Mouse (Mus musculus) heart, postnatal 14 days (tissue): ENCODE data around the gene Qprt. TPM values are rescaled to one million over a fixed set of nuclear protein-coding genes. Genes with fewer than 3 reads are reported as not detected.

ENCODE experiments used
- DNase-seq, 2 experiments: peaks; one replicate each; pipeline ENCODE4 v3.0.0; 2021 to 2022
- intact Hi-C: fragments of 180-260 bp; cut with DNase I; formaldehyde crosslinking; loops from one replicate; pipeline ENCODE4 v1.15.1; 2025
- long read RNA-seq, 2 experiments: library from polyadenylated mRNA; stranded (forward); transcript quantifications; one replicate each; pipeline ENCODE4 v2.0.0; 2021
- total RNA-seq, 2 experiments: library from RNA; stranded (reverse); gene quantifications; 2 replicates each; pipeline ENCODE4 v1.2.3; 2021

The Qprt gene
- not detected for total RNA-seq
- long read RNA-seq, experiment 1: 0 reads
- long read RNA-seq, experiment 2: 0 reads

DNA sequence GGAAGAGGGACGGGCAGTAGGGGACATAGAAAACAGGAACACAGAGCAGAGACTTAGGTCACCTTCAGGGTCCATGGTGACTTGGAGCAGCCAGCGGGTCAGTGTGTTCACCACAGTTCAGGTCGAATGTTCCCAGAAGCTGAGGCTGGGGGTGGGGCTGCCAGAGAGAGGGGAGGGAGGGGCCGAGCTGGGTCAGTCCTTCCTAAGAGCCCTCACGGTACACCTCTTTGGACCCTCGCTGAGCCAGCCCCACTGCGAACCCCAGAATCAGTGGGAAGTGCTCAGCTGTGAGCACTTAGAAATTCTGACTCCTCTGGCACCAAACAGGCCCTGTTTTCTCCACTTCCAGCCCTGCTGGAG, at the start of gene Qprt:
Gene Qprt, minus strand, starts transcription at position 316 of the 360 bp plus-strand sequence.
- intact Hi-C loops: no loop called here
- no peak for DNase-seq

DNA sequence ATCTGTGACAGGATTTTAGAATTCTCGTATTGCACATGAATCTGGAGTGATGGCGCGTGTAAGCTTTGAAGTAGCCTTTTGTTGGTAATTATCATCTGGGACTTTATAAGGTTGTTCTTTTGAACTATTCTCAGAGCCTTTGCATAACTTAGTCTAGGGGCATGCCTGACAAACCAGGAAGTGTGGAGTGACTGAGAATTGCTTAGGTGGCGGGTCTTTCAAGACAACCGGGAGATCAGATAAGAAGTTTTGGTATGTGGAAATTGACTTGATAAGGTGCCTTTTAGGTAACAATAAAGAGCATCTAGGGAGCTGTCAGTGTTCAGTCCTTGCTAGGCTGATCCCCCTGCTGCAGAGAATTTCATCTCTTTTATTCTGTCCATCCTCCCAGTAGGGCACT, 44.5 kb upstream of the Qprt start:
- no peak for DNase-seq
- intact Hi-C loops: no loop called here

DNA sequence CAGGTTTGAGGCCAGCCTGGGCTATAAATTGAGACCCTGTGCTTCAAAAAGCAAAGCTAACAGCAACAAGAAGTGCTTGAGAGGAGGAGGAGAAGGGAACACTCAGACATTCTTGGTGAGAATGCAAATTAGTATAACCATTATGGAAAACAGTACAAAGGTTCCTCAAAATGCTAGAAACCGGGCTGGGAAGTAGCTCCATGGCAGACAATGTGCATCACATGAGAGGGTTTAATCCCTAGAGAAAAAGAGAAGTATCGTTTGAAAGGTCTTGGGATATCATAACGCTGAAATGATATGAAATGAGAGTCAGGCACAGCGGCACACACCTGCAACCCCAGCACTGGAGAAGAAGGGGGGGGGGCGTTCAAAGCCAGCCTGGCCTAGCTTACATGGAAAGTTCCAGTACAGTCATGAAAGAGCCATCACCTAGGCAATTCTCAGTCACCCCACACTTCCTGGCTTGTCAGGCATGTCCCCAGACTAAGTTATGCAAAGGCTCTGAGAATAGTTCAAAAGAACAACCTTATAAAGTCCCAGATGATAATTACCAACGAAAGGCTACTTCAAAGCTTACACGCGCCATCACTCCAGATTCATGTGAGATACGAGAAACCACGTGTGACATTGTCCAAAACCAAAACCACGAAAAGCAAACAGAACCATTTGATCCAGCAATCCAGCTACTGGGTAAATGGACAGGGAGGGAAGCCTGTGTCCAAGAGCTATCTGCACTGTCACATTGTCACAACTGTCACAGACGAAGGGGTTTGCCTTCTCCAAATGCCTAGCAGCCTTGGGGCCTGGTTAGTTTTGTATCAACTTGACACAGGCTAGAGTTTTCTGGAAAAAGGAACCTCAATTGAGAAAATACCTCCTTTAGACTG, 43.8 kb upstream of the Qprt start:
- intact Hi-C loops: no loop called here
- DNase-seq: no peak

DNA sequence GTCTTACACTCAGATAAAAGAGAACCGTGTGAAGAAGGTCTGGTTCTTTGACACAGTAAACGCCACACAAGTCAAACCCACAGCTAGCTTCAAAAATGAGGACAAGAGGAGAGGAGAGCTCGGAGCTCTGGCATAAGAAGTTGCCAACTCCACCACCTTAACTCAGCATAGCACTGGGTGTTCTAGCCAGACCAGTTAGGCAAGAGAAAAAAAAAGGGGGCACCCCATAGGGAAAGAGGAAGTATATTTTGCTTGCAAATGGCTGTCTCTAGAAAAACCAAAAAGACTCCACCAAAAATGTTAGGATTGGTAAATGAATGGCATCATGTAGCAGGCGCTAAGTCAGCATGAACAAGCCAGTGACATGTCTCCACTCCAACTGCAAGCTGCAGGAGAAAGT, 42.0 kb upstream of the Qprt start:
- DNase-seq: no peak
- intact Hi-C loops: no loop called here

DNA sequence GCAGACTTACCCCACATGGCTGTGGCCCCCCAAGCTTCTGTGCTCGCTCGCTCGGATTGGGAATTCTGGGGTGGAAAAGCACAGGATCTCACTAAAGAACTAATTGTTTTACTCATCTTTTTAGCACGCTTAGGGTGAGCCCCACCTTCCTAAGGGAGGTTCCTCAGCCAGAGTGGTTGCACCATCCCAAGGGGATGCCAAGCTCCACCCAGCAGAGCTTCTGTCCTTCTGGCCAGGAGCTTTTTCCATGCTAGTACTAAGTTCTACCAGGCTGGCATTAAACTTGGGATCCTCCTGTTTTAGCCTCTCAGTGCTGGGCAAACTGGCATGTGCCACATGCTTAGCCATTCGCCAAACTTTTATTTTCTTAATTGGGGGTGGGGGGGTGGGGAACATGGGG, 40.5 kb upstream of the Qprt start:
- intact Hi-C loops: no loop called here

DNA sequence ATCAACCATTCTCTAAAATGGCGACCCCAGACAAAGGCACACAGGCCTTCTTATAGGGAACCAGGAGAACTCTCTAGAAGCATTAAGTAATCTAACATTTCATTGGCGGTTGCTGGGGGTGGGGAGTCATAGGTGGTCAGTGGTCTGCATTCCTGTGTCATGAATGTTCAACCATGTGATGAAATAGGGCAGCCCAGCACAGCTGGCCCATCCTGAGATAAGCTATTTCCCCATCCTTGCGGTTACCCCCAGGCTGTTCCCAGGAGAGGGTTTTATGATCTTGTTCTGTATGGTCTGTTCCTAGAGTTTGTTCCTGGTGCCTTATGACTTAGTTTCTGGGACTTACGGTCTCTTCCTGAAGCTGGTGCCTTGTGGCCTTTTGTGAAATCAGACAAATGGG, 35.5 kb upstream of the Qprt start:
- intact Hi-C loops: no loop called here
- DNase-seq: no peak

More for the DNA sequence above, 40.5 kb upstream of the Qprt start:
- DNase-seq: no peak

DNA sequence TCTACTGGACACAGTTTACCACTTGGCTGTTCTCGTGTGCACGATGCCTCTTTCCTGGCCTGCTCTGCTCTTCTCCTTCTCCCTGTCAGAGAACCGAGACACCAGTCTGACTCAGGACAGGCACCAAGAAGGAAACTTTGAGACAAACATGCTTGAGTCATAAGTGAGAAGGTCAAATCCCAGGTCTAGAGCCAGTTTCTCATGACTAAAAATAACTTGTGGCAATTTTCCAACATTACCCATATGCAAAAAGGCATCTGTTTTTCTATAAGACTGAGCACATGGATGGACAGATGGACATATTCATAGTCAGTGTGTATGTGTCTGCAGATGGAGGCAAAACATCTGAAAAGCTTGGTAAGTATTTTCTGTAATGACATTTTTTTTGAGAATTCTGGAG, 31.5 kb upstream of the Qprt start:
- no peak for DNase-seq
- intact Hi-C loops: no loop called here

DNA sequence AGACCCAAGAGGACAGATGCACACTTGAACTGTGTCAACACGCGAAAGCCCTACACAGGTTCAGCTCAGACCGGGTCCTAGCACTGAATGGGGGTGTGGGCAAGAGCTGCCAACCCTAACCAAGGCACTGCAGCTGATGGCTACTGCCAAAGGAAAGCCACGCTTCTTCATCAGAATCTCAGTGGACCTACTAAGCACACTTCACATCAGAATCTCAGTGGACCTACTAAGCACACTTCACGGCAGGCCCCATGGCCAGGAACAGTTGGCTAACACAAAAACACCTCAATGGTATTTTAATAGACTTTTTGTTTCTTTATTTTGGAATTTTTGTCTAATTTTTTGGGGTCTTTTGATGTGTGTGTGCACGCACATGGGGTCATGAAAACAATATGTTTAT, 30.4 kb upstream of the Qprt start:
- DNase-seq: no peak
- intact Hi-C loops: no loop called here

DNA sequence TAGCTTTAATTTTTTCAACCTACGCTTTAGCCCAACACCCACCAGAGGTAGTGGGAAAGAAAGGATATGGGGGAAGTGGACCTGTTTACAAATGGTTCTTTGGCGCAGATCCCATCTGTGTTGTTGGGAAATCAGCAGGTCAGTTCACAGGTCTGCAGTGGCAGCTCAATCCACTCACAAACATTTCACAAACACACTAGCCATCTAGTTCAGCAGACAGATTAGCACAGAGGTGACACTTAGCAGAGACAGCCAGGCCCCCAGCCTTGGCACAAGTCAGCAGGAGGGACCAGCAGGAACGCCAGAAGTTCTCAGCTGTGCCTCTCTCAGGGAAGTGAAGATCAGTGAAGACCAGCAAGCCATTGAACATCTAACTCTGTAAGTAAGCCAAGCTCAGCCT, 25.9 kb upstream of the Qprt start:
- intact Hi-C loops: no loop called here

DNA sequence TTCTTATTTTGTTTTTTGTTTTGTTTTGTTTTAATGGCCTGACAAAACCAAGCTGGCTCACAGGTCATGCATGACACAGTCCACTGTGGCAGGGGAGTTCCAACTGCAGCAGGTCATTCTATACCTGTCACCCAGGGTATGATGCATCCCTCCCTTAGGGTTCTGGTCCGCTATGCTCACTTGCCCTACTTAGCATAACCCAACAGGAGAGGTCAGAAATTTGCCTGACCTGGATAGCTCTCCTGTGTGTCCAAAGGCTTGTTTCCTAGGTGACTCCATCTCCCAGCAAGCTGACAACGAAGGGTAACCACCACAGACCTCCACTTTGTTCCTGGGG, 24.2 kb upstream of the Qprt start:
- intact Hi-C loops: no loop called here

More for the DNA sequence above, 25.9 kb upstream of the Qprt start:
- DNase-seq: no peak

DNA sequence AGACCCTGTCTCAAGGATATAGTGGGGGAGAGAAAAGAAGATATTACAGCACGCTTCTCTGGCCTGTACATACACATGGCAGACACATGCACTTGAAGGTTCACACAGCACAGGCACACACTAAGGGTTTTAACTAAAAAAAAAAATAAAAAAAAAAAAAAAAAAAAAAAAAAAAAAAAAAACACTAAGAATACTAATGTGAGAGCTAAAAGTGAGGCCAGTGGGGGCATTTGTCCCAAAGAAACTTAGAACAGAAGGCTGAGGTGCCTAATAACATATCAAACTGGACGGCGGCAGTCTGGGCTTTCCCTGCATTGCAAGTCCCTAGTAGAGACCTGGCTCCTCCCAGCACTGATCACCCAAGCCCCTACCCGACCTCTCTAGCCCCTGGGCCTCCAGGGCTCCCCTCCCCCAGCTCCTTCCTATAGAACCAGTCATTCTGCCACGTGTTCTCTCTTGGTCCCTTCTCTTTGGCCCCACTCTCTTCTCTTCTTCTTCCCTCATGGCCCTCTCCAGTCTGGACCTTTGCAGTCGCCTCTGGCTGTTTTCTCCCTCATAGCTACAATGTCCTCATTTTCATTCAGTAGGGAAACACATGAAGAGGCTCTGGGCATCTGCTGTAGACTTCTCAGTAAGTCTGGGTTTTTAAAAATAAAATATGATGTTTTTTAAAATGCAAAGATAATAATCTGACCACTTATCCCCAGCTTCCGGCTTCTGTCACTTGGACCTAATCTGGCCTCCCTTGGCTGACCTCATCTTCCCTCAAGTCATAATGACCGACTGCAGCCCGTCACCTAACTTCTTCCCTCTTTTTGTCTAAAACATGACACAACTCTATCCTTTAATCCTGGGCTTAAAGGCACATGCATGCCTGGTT, 23.6 kb upstream of the Qprt start:
- DNase-seq: no peak
- intact Hi-C loops: no loop called here

More for the DNA sequence above, 24.2 kb upstream of the Qprt start:
- no peak for DNase-seq

DNA sequence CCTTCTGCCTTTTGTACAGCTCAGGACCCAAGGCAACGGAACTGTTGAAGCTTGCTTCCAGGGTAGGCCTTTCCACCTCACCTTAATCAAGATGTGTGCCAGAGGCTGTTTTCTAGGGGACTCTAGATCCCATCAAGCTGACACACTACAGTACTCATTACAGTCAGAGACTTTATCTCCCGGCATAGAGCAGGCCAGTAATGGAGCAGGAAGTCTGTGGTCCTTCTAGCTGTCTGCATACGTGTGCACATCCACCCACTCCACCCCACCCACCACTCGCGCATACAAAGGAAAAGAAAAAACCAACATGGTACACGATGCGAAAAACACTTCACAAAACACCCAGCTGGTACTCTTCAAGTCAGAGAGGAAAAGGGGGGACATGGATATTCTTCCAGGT, 22.4 kb upstream of the Qprt start:
- intact Hi-C loops: no loop called here
- DNase-seq: no peak

DNA sequence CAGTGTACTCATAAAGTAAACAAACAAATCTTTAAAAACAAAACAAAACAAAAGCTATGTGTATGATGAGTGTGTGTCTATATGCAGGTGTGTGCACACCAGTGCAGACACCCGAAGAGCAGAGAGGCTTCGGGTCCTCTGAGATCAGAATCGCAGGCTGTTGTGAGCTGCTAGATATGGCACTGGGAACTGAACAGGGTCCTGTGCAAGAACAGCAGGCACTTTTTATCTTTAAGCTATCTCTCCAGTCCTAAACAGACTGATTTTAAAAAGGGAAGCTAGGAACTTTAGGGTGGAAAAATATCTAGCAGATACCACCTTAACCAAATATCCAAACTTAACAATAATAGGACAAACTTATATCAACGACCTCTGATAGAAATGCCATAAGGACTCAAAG, 20.6 kb upstream of the Qprt start:
- intact Hi-C loops: no loop called here

DNA sequence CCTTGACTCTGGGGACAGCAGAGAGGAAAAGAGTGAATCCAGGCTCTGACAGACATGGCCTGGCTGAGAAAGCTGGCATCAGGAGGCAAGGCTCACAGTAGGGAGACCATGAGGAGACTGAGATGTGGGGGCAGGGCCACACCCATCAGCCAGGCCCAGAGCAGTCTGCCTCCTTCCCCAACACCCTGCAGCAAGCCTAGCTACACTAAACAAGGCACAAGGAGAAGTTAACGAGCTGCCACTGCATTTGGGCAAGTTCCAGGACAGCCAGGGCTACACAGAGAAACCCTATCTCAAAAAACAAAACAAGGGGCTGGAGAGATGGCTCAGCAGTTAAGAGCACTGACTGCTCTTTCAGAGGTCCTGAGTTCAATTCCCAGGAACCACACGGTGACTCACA, 20.2 kb upstream of the Qprt start:
- no peak for DNase-seq
- intact Hi-C loops: no loop called here

More for the DNA sequence above, 20.6 kb upstream of the Qprt start:
- DNase-seq: no peak

DNA sequence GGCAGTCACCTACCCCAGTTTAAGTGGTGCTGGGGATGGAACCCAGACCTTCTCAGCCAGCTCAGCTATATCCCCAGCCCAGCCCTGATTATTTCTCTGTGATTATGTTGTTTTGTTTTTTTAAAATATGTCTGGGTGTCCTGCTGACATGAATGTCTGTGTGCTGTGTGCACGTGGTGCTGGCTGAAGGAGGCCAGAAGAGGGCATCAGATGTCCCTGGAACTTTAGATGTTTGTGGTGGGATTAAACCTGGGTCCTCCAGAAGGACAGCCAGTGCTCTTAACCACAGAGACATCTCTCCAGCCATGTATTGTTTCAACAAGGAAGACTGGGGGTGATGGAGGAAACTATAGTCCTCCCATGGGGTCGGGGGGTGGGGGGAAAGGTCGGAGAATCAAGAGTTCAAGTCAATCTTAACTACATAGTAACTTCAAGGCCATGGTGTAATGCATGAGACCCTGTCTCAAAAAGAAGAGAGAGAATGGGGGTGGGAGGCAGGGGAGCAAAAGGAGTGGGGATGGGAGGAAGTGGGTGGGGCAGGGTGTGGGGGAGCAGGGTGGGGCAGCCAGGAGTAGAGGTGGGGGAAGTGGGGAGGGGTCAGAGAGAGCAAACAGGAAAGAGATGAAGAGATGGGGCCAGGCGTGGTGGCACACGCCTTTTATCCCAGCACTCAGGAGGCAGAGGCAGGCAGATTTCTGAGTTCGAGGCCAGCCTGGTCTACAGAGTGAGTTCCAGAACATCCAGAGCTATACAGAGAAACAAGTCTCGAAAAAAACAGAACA, 18.8 kb upstream of the Qprt start:
- DNase-seq: no peak
- intact Hi-C loops: no loop called here

DNA sequence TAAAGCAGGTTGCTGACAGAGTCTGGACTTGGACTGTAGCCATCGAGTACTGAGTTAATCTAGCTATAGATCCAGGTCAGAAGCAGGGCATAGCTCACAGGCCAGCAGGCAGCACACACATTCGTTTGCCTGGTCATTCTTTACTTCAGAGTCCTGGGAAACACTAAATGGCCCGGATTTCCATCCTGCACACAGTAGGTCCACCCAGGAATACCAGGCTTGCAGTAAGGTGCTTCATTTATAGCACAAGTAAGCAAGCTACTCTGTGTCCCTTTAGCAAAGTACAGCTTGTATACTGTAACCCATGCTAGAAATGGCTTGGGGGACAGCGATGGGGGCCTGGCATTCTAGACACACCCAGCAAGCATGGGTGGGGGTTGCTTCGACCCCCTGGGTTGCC, 17.5 kb upstream of the Qprt start:
- DNase-seq: no peak
- intact Hi-C loops: loop anchor here (5.0 kb wide), 1 partner anchor 48 kb away; no protein-coding TSS in a partner anchor

DNA sequence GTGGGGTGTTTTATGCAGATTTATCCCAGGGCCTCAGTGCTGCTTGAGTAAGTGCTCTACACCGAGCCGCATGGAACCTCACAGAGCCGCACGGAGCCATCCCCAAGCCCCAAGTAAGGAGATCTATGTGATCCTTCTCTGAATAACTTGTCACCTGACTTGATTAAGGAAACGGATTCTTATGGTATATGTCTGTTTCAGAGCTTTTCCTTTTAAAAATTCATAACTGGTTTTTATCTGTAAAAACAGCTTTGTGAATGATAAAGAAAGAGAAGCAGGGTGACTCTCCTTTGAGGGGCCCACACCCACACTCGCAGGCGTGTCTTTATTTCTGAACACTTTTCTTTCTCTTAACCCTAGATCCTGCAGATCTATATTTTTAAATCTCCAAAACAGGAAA, 17.1 kb upstream of the Qprt start:
- DNase-seq: no peak
- intact Hi-C loops: loop anchor here (5.0 kb wide), 1 partner anchor 48 kb away; no protein-coding TSS in a partner anchor

DNA sequence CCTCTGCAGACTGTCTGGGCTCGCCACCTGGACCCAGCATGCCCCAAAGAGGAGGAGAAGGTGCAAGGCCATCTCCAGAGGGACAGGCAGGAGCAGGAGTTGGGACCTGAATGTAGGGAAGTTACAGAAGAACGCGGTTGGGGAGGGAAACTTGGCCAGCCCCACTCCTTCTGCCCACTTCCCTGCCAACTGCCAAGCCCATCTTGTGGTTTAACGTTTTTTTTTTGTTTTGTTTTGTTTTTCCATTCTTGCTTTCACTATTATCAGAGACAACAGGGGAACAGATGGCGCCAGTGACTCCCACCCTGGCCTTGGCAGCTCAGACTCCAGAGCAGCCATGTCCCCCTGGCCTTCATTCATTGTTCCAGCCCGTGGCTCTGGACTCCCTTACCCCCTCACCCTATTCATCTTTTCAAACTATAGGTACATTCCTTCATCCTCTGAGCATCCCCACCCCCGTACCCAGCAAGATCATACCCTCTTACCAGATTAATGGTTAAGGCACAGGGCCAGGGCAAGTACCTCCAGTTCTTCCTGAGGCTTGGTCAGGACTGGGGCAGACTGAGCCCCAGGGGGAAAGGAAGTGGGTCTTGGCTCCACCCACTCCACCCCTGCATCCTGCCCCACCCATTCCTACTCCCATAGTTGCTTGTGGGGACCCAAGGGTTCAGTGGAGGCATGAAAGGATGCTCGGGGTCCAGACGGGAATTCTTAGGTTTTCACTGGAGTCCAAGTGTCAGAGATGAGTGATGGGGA, 15.4 kb upstream of the Qprt start, which contains the start of gene Spn:
Gene Spn, minus strand, starts transcription at position 562 of the 756 bp plus-strand sequence.
- intact Hi-C loops: loop anchor here (5.0 kb wide), 1 partner anchor 50 kb away; no protein-coding TSS in a partner anchor
- no peak for DNase-seq

DNA sequence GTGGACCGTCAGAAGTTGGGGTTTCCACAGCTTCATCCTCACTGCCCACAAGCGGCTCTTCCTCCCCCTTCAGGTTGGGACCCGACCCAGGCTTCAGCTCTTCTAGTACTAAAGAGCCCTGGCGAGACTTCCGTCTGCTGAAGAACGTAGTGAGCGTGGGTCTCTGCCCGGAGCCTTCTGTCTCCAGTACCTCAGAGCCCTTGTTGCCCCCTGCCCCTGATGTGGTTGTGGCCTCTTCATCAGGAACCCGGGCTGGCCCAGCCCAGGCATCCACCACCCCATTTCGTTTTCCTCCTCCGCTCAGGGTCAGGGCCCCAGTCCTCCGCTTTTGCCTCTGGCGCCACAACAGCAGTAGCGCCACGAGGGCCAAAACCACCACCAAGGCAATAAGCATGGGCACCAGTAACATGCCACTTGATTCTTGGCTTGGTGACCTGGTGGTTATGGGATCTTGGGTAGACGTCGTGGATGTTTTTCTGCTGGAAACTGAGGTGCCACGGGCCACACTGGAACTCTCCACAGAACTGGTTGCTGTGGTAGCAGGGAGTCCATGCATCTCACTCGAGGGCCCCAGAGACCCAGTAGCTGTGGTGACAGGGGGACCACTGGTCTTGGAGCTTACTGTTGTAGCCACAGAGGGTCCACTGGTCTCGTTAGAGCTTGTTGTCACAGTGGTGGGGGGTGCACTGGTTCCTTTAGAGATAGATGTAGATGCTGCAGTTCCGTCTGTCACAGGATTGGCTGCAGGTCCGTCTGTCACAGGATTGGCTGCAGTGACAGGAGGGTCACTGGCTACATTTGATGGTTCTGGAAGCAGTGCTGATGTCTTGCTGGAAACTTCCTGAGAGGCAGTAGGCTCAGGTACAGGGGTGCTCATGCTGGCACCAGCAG, 14.4 kb upstream of the Qprt start:
- no peak for DNase-seq

More for the DNA sequence above, 14.4 kb upstream of the Qprt start:
- intact Hi-C loops: loop anchor here (5.0 kb wide), 1 partner anchor 51 kb away; no protein-coding TSS in a partner anchor
